21 mouse cellular contexts compared by ENCODE assay signal in the genomic region with DNA sequence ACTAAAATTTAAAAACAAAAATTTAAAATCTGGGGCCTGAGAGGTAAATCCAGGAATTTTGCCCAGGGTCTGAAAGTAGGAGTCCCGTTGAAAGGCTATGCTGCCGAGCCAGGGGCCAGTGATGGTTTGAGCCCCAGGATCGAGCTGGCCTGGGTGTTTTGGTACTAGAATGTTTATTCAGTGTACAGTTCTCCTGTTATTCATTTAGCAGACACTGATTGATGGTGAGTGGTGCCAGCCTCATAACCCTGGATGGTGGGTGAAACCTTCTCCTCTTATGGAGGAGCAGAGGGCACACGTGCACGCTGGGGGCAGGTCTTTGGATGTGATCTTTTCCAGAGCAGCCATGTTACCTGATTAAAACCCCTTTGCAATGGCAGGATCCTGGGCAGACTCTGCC. TPM values are rescaled to one million over a fixed set of nuclear protein-coding genes. Genes with fewer than 3 reads are reported as not detected.
"Had no signal": no experiment of that assay in that cellular context is flagged by ENCODE, and none has a peak within 500 bp of the region (broad histone marks: within the 10 kb centered on the region; RNA-seq: fewer than 3 reads in every experiment).

No protein-coding gene starts in this region.

- DNase-seq: lung, adult 2 months; lung, postnatal 14 days; lung, postnatal 36 days; right cerebral cortex, postnatal 14 days; thymus, adult 2 months; thymus, postnatal 25 days; thymus, postnatal 4 days had no signal

- H3K9ac ChIP-seq: lung, embryonic 15.5 days; midbrain, embryonic 13.5 days; midbrain, embryonic 15.5 days; neural tube, embryonic 12.5 days; stomach, embryonic 15.5 days had no signal

- H3K27ac ChIP-seq: lung, embryonic 15.5 days; macrophage; midbrain, embryonic 13.5 days; midbrain, embryonic 15.5 days; neural tube, embryonic 12.5 days; stomach, embryonic 15.5 days; stomach, postnatal 0 days had no signal

- H3K9me3 ChIP-seq: lung, embryonic 15.5 days; megakaryocyte, embryonic 14.5 days; midbrain, embryonic 13.5 days; midbrain, embryonic 15.5 days; neural tube, embryonic 12.5 days; stomach, embryonic 15.5 days had no signal

- ATAC-seq: lung, postnatal 0 days; midbrain, embryonic 13.5 days; midbrain, embryonic 15.5 days had no signal

- H3K36me3 ChIP-seq: lung, embryonic 15.5 days; midbrain, embryonic 13.5 days; midbrain, embryonic 15.5 days; stomach, embryonic 15.5 days had no signal

- H3K4me3 ChIP-seq: lung, embryonic 15.5 days; megakaryocyte, embryonic 14.5 days; midbrain, embryonic 13.5 days; midbrain, embryonic 15.5 days; neural tube, embryonic 12.5 days; stomach, embryonic 15.5 days had no signal

- H3K27me3 ChIP-seq: lung, embryonic 15.5 days; megakaryocyte, embryonic 14.5 days; midbrain, embryonic 13.5 days; midbrain, embryonic 15.5 days; neural tube, embryonic 12.5 days; stomach, embryonic 15.5 days had no signal

- H3K4me2 ChIP-seq: lung, embryonic 15.5 days; midbrain, embryonic 11.5 days; midbrain, embryonic 13.5 days; midbrain, embryonic 15.5 days; neural tube, embryonic 12.5 days; stomach, embryonic 15.5 days had no signal

- H3K4me1 ChIP-seq: lung, embryonic 15.5 days; stomach, embryonic 15.5 days had no signal

RNA-seq across cellular contexts. Expression of a gene that starts 35.5 kb away (rescaled TPM):
- total RNA-seq: megakaryocyte progenitor cell, adult 5-6 weeks; monocyte, adult 5-6 weeks; neutrophil, adult 5-6 weeks had no signal
- polyA plus RNA-seq: macrophage; testis, adult 2 months had no signal
